Mouse (Mus musculus) cortical plate, adult 2 months (tissue): Measurements from ENCODE around the gene Rims3. TPM values are rescaled to one million over a fixed set of nuclear protein-coding genes. Genes with fewer than 3 reads are reported as not detected.

Experiments used
- H3K27ac ChIP-seq: fragments of 200-500 bp; 2 replicates; pipeline ENCODE4 v1.5.1; 2012; ENCODE audit warnings: low read length, control low read depth, inconsistent platforms; ENCODE audit not compliant: insufficient read depth
- H3K4me1 ChIP-seq: fragments of 200-500 bp; 2 replicates; pipeline ENCODE4 v1.6.1; 2011; ENCODE audit warnings: low read length; ENCODE audit not compliant: control insufficient read depth, insufficient read depth
- H3K4me3 ChIP-seq: fragments of 200-500 bp; 2 replicates; pipeline ENCODE4 v1.5.1; 2011; ENCODE audit warnings: mild to moderate bottlenecking, low read length, control low read depth; ENCODE audit not compliant: insufficient read depth
- CTCF ChIP-seq: fragments of 200-500 bp; IDR thresholded peaks from 2 replicates; pipeline ENCODE4 v1.5.1; 2011; ENCODE audit warnings: mild to moderate bottlenecking, control low read depth, low read length; ENCODE audit not compliant: insufficient read depth; ENCODE audit errors: extremely low read depth
- POLR2A ChIP-seq: fragments of 200-500 bp; IDR thresholded peaks from 2 replicates; pipeline ENCODE4 v1.6.1; 2011; ENCODE audit warnings: mild to moderate bottlenecking, low read length, control low read depth; ENCODE audit not compliant: insufficient read depth; ENCODE audit errors: extremely low read depth
- polyA plus RNA-seq: library from polyadenylated mRNA; depleted of rRNA; stranded (reverse); fragments of >200 nt; gene quantifications from 2 replicates; pipeline ENCODE4 v1.2.3, GENCODE M21; 2012

Gene Rims3
- polyA plus RNA-seq, 1 experiment: 95.7 TPM

GRCm38 (mm10) chr4:120870262-120870748 lies 15.7 kb downstream of the Rims3 start:
- peaks cover 7% of the 10 kb centered on the region for H3K4me1 ChIP-seq
- peak overlapping the region; percentile 78; the same call in 1 of the 2 replicates for H3K27ac ChIP-seq
- TF ChIP-seq CTCF: no peak
- TF ChIP-seq POLR2A: 0 out of 2 replicates have a peak, but pooled peaks have one; percentile 9
- no peak overlapping the region for H3K4me3 ChIP-seq

- no peak overlapping the region for H3K4me3 ChIP-seq
- no peak overlapping the region for H3K27ac ChIP-seq
- TF ChIP-seq POLR2A (no peak), CTCF (no peak)
- H3K4me1 ChIP-seq: peaks cover 13% of the 10 kb centered on the region
These were observed 21.3 kb downstream of the Rims3 start for GRCm38 (mm10) chr4:120875961-120876360.

DNA sequence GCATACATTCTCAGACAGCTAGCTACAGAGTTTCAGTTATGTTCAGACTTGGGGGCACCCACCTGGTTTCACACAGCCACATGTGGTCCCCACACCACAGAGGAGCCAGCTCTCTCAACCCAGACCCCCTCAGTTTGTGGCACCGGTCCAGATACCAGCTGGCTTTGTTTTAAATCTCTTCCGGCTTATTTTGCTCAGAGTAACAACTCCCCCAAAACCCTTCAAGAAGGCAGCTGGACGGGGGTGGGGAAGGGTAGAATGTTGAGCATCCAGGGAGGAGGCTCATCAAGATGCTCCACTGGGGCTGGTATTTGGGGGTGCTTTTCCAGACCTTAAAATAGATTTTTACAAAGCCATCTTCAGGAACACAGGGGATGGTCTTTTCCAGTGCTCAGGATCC lies 24.1 kb downstream of the Rims3 start:
- no peak overlapping the region for H3K27ac ChIP-seq

DNA sequence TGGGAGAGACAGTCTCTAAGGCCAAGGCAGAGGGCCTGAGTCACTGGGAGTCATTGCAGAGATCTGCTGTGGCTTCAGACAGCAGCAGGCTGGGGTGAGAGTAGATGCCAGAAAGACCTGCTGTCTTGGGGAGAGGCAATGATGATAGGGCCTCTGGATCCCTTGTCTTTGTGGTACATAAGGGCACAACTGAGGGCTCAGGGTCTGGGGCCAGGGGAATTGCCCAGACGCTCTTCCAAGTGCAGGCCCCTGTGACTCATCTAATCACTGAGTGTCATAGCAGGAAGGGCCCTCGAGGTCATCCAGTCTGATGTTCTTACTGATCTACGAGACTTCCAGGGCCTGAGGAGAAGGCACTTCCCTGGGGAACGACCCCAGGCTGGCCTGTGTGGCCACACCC lies 24.8 kb downstream of the Rims3 start:
- TF ChIP-seq POLR2A: no peak
- H3K4me1 ChIP-seq: peaks cover 24% of the 10 kb centered on the region
- H3K27ac ChIP-seq: no peak overlapping the region

More for the DNA sequence above, 24.1 kb downstream of the Rims3 start:
- Histone ChIP-seq H3K4me1 (peaks cover 24% of the 10 kb centered on the region), H3K4me3 (no peak overlapping the region)
- TF ChIP-seq CTCF (no peak), POLR2A (no peak)

DNA sequence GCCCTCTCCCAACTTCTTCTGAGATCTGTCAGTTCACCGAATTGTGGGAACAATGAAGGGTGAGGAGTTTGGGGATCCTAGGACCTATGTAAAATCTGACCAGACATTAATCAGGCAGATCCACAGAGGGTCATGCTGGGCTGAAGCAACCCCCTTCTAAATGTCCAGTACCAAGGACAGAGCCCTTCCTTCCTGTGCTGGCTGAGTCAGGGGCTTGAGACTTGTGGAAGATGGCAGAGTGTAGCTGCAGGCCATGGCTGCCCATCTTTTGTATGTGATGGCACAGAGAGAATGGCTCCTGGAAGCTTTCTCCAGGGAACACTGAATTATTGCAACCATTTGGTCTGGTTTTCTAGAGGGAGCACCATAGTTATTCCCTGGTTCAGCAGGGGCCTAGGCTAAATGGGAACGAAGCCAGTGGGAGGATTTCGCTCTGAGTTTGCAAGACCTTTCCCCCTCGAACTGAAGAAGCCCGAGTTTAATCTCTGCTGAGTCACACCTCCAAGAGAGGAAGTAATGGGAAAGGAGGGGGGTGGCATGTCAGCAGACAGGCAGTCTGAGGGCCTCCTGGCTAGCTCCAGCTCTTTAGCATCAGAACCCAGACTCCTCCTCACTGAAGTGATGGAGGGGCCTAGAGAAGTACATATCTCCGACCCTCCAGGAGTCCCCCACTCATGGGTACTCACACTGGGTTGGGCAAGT lies 26.3 kb downstream of the Rims3 start:
- peaks cover 24% of the 10 kb centered on the region for H3K4me1 ChIP-seq
- H3K27ac ChIP-seq: 0 out of 2 replicates have a peak overlapping the region, but pooled peaks have one; percentile 44
- no peak overlapping the region for H3K4me3 ChIP-seq
- TF ChIP-seq POLR2A (no peak), CTCF (no peak)

More for the DNA sequence above, 24.8 kb downstream of the Rims3 start:
- no peak overlapping the region for H3K4me3 ChIP-seq

GRCm38 (mm10) chr4:120882002-120882625 lies 27.5 kb downstream of the Rims3 start:
- Histone ChIP-seq H3K4me1 (peaks cover 24% of the 10 kb centered on the region), H3K4me3 (no peak overlapping the region), H3K27ac (no peak overlapping the region)
- no peak for TF ChIP-seq CTCF
- TF ChIP-seq POLR2A: no peak

- TF ChIP-seq POLR2A (no peak), CTCF (no peak)
- Histone ChIP-seq H3K27ac (no peak overlapping the region), H3K4me1 (peaks cover 10% of the 10 kb centered on the region), H3K4me3 (no peak overlapping the region)
These were observed 30.8 kb downstream of the Rims3 start for GRCm38 (mm10) chr4:120885208-120886120.

GRCm38 (mm10) chr4:120886131-120886530 lies 31.5 kb downstream of the Rims3 start:
- peaks cover 10% of the 10 kb centered on the region for H3K4me1 ChIP-seq
- H3K27ac ChIP-seq: no peak overlapping the region
- no peak for TF ChIP-seq CTCF
- no peak overlapping the region for H3K4me3 ChIP-seq

GRCm38 (mm10) chr4:120886811-120887210 lies 32.2 kb downstream of the Rims3 start:
- no peak overlapping the region for H3K27ac ChIP-seq
- no peak overlapping the region for H3K4me3 ChIP-seq
- H3K4me1 ChIP-seq: peaks cover 6% of the 10 kb centered on the region
- TF ChIP-seq CTCF: no peak
- TF ChIP-seq POLR2A: no peak
